Mouse (Mus musculus): ENCODE data around the gene Uspl1. TPM values are rescaled to one million over a fixed set of nuclear protein-coding genes. Genes with fewer than 3 reads are reported as not detected.

Gene Uspl1
- total RNA-seq, 2 experiments from 2014 or later: 22.9 to 23.4 TPM

GRCm38 (mm10) chr5:149164881-149165280, 19.3 kb upstream of the Uspl1 start:
- intact Hi-C loops (cut with DNase I): no loop called here
- DNase-seq: no peak

GRCm38 (mm10) chr5:149166011-149166410, 18.1 kb upstream of the Uspl1 start:
- intact Hi-C loops (cut with DNase I): no loop called here
- DNase-seq: no peak

- no peak for DNase-seq
- intact Hi-C loops (cut with DNase I): no loop called here
These were observed 16.1 kb upstream of the Uspl1 start for GRCm38 (mm10) chr5:149168051-149168450.

DNA sequence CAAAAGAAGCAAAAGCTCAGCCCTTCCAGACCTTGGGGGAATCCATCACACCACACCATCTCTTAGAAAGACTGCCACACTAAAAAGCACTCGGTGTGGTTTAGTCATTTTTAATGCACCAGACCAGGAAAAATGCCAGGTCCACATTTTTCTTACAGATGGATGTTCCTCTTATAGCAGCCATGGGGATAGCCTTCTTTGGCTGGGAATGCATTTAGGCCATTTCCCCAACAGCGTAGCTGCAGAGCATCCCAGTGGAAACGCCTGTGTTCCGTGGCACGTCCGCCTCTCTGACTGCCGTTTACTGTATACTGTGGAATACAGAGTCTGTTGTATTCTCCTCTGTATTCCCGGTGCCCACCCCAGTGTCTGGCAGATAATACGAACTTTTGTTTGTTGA, 15.3 kb upstream of the Uspl1 start:
- DNase-seq: no peak
- intact Hi-C loops (cut with DNase I): no loop called here

- no peak for DNase-seq
- intact Hi-C loops (cut with DNase I): no loop called here
These were observed 13.1 kb upstream of the Uspl1 start for GRCm38 (mm10) chr5:149170841-149171588.

- no peak for DNase-seq
- intact Hi-C loops (cut with DNase I): no loop called here
These were observed 11.9 kb upstream of the Uspl1 start for GRCm38 (mm10) chr5:149172246-149172645.

DNA sequence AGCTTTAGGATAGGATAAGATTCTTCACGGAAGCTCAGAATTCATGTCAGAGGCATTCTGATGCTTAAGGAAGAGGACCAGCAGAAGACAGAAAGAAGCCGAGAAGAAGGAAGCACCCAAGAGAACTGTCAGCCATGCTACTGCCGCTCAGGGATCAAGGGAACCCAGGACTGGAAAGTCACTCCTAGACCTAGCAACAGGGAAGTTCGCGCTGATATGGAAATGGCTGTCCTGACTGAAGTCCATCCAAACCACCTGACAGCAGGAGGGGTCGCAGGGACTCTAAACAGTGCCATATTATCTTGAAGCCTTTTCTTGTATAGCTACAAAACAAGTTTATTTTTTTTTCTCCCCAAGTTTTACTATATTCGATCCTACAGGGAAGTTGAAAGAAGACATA, 9.6 kb upstream of the Uspl1 start:
- DNase-seq: no peak
- intact Hi-C loops (cut with DNase I): no loop called here

DNA sequence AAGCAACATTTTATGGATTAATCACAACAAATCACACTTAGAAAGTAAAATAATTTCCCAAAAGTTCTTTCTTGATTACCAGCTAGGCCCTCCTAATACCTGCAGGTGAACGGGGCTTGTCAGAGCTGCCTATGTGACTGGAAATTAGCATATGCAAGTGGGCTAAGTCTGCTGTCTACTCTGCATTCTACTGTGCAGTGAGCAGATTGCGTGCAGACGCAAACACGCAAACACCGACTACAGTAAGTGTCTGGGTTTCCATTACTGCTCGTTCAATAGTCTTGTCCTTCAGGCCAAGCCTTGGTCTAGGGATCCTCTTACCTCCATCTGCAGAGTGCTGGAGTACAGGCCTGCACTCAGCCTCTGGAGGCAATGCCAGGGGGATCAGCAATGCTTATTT, 8.4 kb upstream of the Uspl1 start:
- intact Hi-C loops (cut with DNase I): no loop called here
- no peak for DNase-seq

GRCm38 (mm10) chr5:149178095-149178494, 6.1 kb upstream of the Uspl1 start:
- intact Hi-C loops (cut with DNase I): no loop called here
- DNase-seq: no peak

DNA sequence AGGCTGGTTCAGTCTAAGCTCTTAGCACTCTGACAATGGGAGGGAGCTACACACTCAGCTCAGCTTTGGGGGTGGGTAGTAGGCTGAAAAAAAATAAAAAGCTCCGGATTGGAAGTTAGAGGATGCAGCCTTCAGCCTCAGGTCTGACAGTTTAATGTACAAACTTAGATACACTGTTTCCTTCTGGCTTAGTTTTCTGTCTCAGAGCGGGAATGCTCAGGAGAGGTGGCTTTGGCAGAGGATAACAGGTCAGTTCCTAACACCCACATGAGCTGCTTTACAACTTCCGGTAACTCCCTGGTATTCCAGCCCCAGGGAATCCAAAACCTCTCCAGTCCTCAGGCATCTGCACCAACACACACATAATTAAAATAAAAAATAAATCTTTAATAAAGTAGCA, 4.3 kb upstream of the Uspl1 start:
- no peak for DNase-seq
- intact Hi-C loops (cut with DNase I): no loop called here

GRCm38 (mm10) chr5:149182186-149182870, 1.8 kb upstream of the Uspl1 start:
- no peak for DNase-seq
- intact Hi-C loops (cut with DNase I): no loop called here

GRCm38 (mm10) chr5:149183122-149183521, 1.0 kb upstream of the Uspl1 start:
- no peak for DNase-seq
- intact Hi-C loops (cut with DNase I): no loop called here

- no peak for DNase-seq
- intact Hi-C loops (cut with DNase I): loop anchor here (1.0 to 2.0 kb wide), 2 partner anchors 131 to 255 kb away; partner anchors contain the start of gene Katnal1
These were observed 438 bp upstream of the Uspl1 start for GRCm38 (mm10) chr5:149183721-149184103.

GRCm38 (mm10) chr5:149184844-149185186, 665 bp downstream of the Uspl1 start:
- intact Hi-C loops (cut with DNase I): loop anchor here (1.0 to 5.0 kb wide), 3 partner anchors 42 to 256 kb away; partner anchors contain the start of gene Katnal1
- peak in 1 of 2 experiments; percentile 29 for DNase-seq

DNA sequence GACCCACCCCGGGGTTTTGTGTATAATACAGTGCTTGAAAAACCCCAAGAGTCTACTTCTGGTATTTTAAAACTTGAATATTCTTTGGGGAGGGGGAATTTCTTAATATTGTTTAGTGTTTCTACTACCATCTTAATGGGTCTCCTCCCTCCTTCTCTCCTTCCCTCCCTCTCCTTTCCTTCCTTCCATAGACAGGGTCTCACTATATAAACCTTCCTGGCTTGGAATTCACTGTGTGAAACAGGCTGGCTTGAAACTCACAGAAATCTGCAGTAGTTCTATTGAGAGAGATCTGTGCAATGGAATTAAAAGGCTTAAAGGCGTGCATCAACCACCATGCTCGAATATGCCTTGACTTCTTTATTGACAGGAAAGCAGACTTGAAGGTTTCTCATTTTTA, 1.7 kb downstream of the Uspl1 start:
- DNase-seq: no peak
- intact Hi-C loops (cut with DNase I): loop anchor here (2.0 to 5.0 kb wide), 2 partner anchors 41 to 257 kb away; partner anchors contain the start of gene Katnal1

GRCm38 (mm10) chr5:149190160-149190559, 6.0 kb downstream of the Uspl1 start:
- intact Hi-C loops (cut with DNase I): no loop called here

GRCm38 (mm10) chr5:149196611-149197010, 12.5 kb downstream of the Uspl1 start:
- intact Hi-C loops (cut with DNase I): no loop called here
- no peak for DNase-seq

More at GRCm38 (mm10) chr5:149190160-149190559, 6.0 kb downstream of the Uspl1 start:
- no peak for DNase-seq

- DNase-seq: no peak
These were observed 14.6 kb downstream of the Uspl1 start for GRCm38 (mm10) chr5:149198782-149199181.

GRCm38 (mm10) chr5:149202941-149203340, 18.8 kb downstream of the Uspl1 start:
- no peak for DNase-seq
- intact Hi-C loops (cut with DNase I): no loop called here

More at GRCm38 (mm10) chr5:149198782-149199181, 14.6 kb downstream of the Uspl1 start:
- intact Hi-C loops (cut with DNase I): no loop called here

GRCm38 (mm10) chr5:149203796-149204375, 19.7 kb downstream of the Uspl1 start:
- no peak for DNase-seq
- intact Hi-C loops (cut with DNase I): no loop called here

- no peak for DNase-seq
- intact Hi-C loops (cut with DNase I): no loop called here
These were observed 20.7 kb downstream of the Uspl1 start for GRCm38 (mm10) chr5:149204822-149205221.

DNA sequence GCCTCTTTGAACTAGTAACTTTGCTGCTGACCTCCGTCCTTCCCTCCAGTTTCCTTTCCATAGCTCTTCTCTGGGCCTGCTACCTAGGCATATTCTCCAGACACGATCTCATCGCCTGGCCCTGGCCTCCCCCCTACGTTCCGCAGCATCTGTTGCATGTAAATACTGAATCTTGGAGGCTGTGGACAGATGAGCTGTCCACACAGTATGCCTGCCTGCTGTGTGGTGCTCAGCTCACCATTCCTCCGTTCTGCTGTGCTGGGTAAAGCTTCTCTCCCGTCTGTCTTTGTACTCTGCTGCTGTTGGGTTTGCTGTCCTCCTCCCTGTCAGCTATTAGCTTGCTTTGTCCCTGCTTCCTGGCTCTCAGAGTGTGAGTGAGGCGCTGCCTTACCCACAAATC, 21.1 kb downstream of the Uspl1 start:
- DNase-seq: no peak
- intact Hi-C loops (cut with DNase I): no loop called here
